ENCODE assay signal across 26 mouse cellular contexts in genomic region chr2:167386456-167386855, GRCm38 (mm10). TPM values are rescaled to one million over a fixed set of nuclear protein-coding genes. Genes with fewer than 3 reads are reported as not detected.
DNase-seq lines count a peak whose midpoint lies in the region; ATAC-seq and TF ChIP-seq lines count a peak whose summit lies in the region.
"Had no signal": no experiment of that assay in that cellular context is flagged by ENCODE, and none has a peak within 500 bp of the region (broad histone marks: within the 10 kb centered on the region; RNA-seq: fewer than 3 reads in every experiment).

No protein-coding gene starts in this region.

- no peak overlapping the region for H3K27ac ChIP-seq in lung, postnatal 0 days (ENCODE audit: low read length)
- H3K27ac ChIP-seq: embryonic facial prominence, embryonic 12.5 days; forebrain, embryonic 12.5 days; hindbrain, embryonic 13.5 days; left cerebral cortex, adult 2 months; liver, embryonic 14.5 days; lung, embryonic 15.5 days; stomach, embryonic 15.5 days had no signal

- no peak for TF ChIP-seq CTCF in lung, postnatal 0 days (IDR thresholded peaks at IDR 0.05)

- no peaks in the 10 kb centered on the region for H3K9me3 ChIP-seq in lung, postnatal 0 days (ENCODE audit: low read length)
- H3K9me3 ChIP-seq: embryonic facial prominence, embryonic 12.5 days; forebrain, embryonic 12.5 days; G1E; lung, embryonic 15.5 days; stomach, embryonic 15.5 days had no signal

- no peak for ATAC-seq in lung, postnatal 0 days
- ATAC-seq: activated CD4-positive, CD25-positive, alpha-beta regulatory T cell, adult 4 months had no signal

- H3K4me3 ChIP-seq in lung, postnatal 0 days (ENCODE audit: low read depth, low read length) = no peak overlapping the region
- H3K4me3 ChIP-seq: embryonic facial prominence, embryonic 12.5 days; erythroblast, embryonic 14.5 days; forebrain, embryonic 12.5 days; hindbrain, embryonic 13.5 days; left cerebral cortex, adult 2 months; lung, embryonic 15.5 days; stomach, embryonic 15.5 days had no signal

- H3K36me3 ChIP-seq in lung, postnatal 0 days (ENCODE audit: insufficient read depth, low read length) = no peaks in the 10 kb centered on the region
- H3K36me3 ChIP-seq: embryonic facial prominence, embryonic 12.5 days; forebrain, embryonic 12.5 days; G1E; hindbrain, embryonic 13.5 days; lung, embryonic 15.5 days; stomach, embryonic 15.5 days had no signal

- no peaks in the 10 kb centered on the region; the same call in 1 of the 2 replicates for H3K27me3 ChIP-seq in lung, postnatal 0 days (replicated peaks; ENCODE audit: insufficient read depth, low read length)
- H3K27me3 ChIP-seq: CH12.LX; embryonic facial prominence, embryonic 12.5 days; forebrain, embryonic 12.5 days; hindbrain, embryonic 13.5 days; lung, embryonic 15.5 days; stomach, embryonic 15.5 days had no signal

- H3K9ac ChIP-seq in lung, postnatal 0 days (replicated peaks; ENCODE audit: low read depth) = no peak overlapping the region
- H3K9ac ChIP-seq: forebrain, embryonic 12.5 days; hindbrain, embryonic 13.5 days; liver, embryonic 14.5 days; lung, embryonic 15.5 days; stomach, embryonic 15.5 days had no signal

- no peaks in the 10 kb centered on the region for H3K4me1 ChIP-seq in lung, postnatal 0 days (ENCODE audit: insufficient read depth, low read depth, low read length)
- H3K4me1 ChIP-seq: embryonic facial prominence, embryonic 12.5 days; forebrain, embryonic 12.5 days; hindbrain, embryonic 13.5 days; lung, embryonic 15.5 days; stomach, embryonic 15.5 days had no signal

- no peak overlapping the region for H3K4me2 ChIP-seq in lung, postnatal 0 days (replicated peaks; ENCODE audit: low read depth, low read length)
- H3K4me2 ChIP-seq: embryonic facial prominence, embryonic 12.5 days; forebrain, embryonic 12.5 days; hindbrain, embryonic 13.5 days; lung, embryonic 15.5 days; midbrain, embryonic 11.5 days; stomach, embryonic 15.5 days had no signal

- no peak for TF ChIP-seq EP300 in lung, postnatal 0 days (IDR thresholded peaks at IDR 0.05)

- WGBS in lung, postnatal 0 days = 81% methylated on average over 4 of the region's 4 CpGs

- DNase-seq in gastrocnemius, postnatal 25 days = peak; percentile 24
- DNase-seq in gastrocnemius, postnatal 10 days = no peak
- peak; percentile 90 for DNase-seq in 3T3-L1 (ENCODE audit: low read depth, low spot score)
- peak; percentile 58 for DNase-seq in heart, adult 8-10 months (ENCODE audit: low spot score)
- DNase-seq in heart, postnatal 4 days = peak; percentile 31
- no peak for DNase-seq in frontal cortex, postnatal 10 days (ENCODE audit: low spot score in 2 of 2)
- no peak for DNase-seq in lung, postnatal 0 days (ENCODE audit: low spot score)
- DNase-seq: adrenal gland, postnatal 10 days; B cell, adult 2 months; cerebellum, adult 18-20 months; cerebellum, postnatal 14 days; kidney, postnatal 4 days; thymus, adult 18-20 months; thymus, postnatal 36 days had no signal

RNA-seq across cellular contexts. Expression of gene Slc9a8, which starts 35.1 kb away (rescaled TPM):
- 10 to 100 TPM; 23.4 to 27.7 TPM for total RNA-seq in gastrocnemius, postnatal 25 days (2021)
- total RNA-seq in gastrocnemius, postnatal 10 days (2021) = 10 to 100 TPM; 29.2 to 33.3 TPM
- 10 to 100 TPM; 24.6 to 30.5 (median 25.6) TPM for total RNA-seq in heart, adult 8-10 months (2022)
- 10 to 100 TPM; 29.4 to 30.5 TPM for total RNA-seq in heart, postnatal 4 days (2021)
- 9.2 and 9.8 TPM in 2 replicates for polyA plus RNA-seq in lung, postnatal 0 days (2015; fragmentation: Nextera tagmentation; extraction: Ambion mirVana)

RNA-seq across cellular contexts. Expression of gene B4galt5, which starts 37.5 kb away (rescaled TPM):
- total RNA-seq in gastrocnemius, postnatal 25 days (2021) = 1 to 10 TPM; 9.8 to 10.0 TPM
- 10 to 100 TPM; 21.1 to 26.0 TPM for total RNA-seq in gastrocnemius, postnatal 10 days (2021)
- total RNA-seq in heart, adult 8-10 months (2022) = 10 to 100 TPM in 3 of 4 experiments, 1 to 10 TPM in 1; 8.9 to 12.8 (median 11.6) TPM
- total RNA-seq in heart, postnatal 4 days (2021) = 10 to 100 TPM; 30.3 to 33.9 TPM
- polyA plus RNA-seq in lung, postnatal 0 days (2015; fragmentation: Nextera tagmentation; extraction: Ambion mirVana) = 10.3 and 12.2 TPM in 2 replicates

Comparison
In these comparisons a context has a peak if more than half of its experiments do, and no peak if none do; other contexts are left out.
1. DNase-seq: peak in gastrocnemius, postnatal 25 days (single experiment), 3T3-L1 (single experiment), heart, adult 8-10 months (single experiment) and heart, postnatal 4 days (single experiment); none in gastrocnemius, postnatal 10 days (single experiment), frontal cortex, postnatal 10 days (0 of 2) and lung, postnatal 0 days (single experiment).